Mouse (Mus musculus) erythroblast, embryonic 14.5 days (primary cell): Measurements from ENCODE around the gene Tnni3.

ENCODE experiments used
- GATA1 ChIP-seq: IDR thresholded peaks from 2 replicates; pipeline ENCODE4 v1.6.1; 2012; ENCODE audit warnings: low read length, inconsistent platforms, mixed read lengths
- TAL1 ChIP-seq: IDR thresholded peaks from 3 replicates; pipeline ENCODE4 v1.6.1; 2012; ENCODE audit warnings: low read length, inconsistent platforms, mixed read lengths

DNA sequence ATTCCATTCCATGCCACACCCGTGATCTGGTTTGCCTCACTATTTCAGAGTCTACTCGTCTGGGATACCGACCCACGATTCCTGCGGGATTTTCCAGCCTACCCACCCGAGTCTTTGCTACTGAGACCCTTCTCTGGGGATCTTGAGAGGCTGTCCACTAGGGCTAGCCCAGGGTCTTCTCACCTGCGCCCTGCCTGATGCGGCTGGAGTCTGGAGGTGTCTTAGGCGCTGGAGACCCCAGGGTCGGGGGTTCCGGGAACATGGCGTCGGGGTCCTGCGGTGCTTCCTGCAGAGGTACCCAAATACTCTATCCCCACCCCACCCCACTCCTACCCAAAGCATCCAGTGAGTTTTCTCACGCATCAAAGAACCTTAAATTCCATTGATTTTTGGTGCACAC lies 22.0 kb upstream of the Tnni3 start:
- TF ChIP-seq TAL1 (no peak), GATA1 (no peak)
